ENCODE assay signal across 19 mouse cellular contexts in the genomic region with DNA sequence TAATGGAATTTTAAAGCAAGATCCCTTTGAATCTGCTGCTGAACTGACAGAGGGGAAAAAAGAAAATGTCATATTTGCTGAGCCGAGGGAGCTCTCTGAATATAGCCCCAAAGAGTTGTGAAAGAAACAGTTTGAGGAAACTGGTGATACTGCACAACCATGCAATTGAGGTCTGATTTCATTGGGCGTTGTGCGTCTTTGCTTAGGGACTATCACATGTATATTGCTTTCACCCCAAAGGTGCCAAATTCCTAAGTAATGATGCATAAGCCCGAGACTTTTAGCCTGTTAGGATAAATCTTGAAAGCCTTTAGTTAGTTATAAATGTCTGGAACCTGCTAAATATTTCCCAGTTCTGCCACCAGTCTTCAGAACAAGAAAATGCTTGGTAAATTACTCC.
"Had no signal": no experiment of that assay in that cellular context is flagged by ENCODE, and none has a peak within 500 bp of the region (broad histone marks: within the 10 kb centered on the region; RNA-seq: fewer than 3 reads in every experiment).

No protein-coding gene starts in this region.

- H3K36me3 ChIP-seq: intestine, embryonic 15.5 days; kidney, embryonic 15.5 days; liver, embryonic 13.5 days; stomach, embryonic 15.5 days had no signal

- H3K27ac ChIP-seq: intestine, embryonic 15.5 days; kidney, embryonic 15.5 days; layer of hippocampus, adult 2 months; left cerebral cortex, adult 2 months; liver, embryonic 13.5 days; stomach, embryonic 15.5 days had no signal

- H3K27me3 ChIP-seq: intestine, embryonic 15.5 days; kidney, embryonic 15.5 days; liver, embryonic 13.5 days; stomach, embryonic 15.5 days had no signal

- DNase-seq: kidney, adult 11 months; kidney, adult 8-10 months; kidney, postnatal 14 days; layer of hippocampus, adult 9-11 months; liver, embryonic 13.5 days; lung, adult 2 months; lung, postnatal 14 days; lung, postnatal 4 days; midbrain, embryonic 14.5 days; retina, postnatal 1 day; right cerebral cortex, postnatal 25 days; spleen, adult 18-20 months; thymus, adult 18-20 months had no signal

- H3K4me2 ChIP-seq: intestine, embryonic 15.5 days; kidney, embryonic 15.5 days; liver, embryonic 13.5 days; midbrain, embryonic 11.5 days; stomach, embryonic 15.5 days had no signal

- H3K9me3 ChIP-seq: intestine, embryonic 15.5 days; kidney, embryonic 15.5 days; liver, embryonic 13.5 days; stomach, embryonic 15.5 days had no signal

- ATAC-seq: intestine, embryonic 15.5 days had no signal

- H3K4me1 ChIP-seq: intestine, embryonic 15.5 days; kidney, embryonic 15.5 days; liver, embryonic 13.5 days; stomach, embryonic 15.5 days had no signal

- H3K4me3 ChIP-seq: intestine, embryonic 15.5 days; kidney, embryonic 15.5 days; layer of hippocampus, adult 2 months; left cerebral cortex, adult 2 months; liver, embryonic 13.5 days; stomach, embryonic 15.5 days had no signal

- H3K9ac ChIP-seq: intestine, embryonic 15.5 days; kidney, embryonic 15.5 days; liver, embryonic 13.5 days; stomach, embryonic 15.5 days had no signal
